Mouse (Mus musculus): ENCODE results near the gene Xpr1.
"Not testable (repeated sequence)": the region's sequence is repeated elsewhere in the genome, so short reads cannot be mapped to it uniquely, and the experiment has no call there.

The Xpr1 gene

GRCm38 (mm10) chr1:155320091-155320833 lies 97.0 kb downstream of the Xpr1 start:
- DNase-seq: no peak

DNA sequence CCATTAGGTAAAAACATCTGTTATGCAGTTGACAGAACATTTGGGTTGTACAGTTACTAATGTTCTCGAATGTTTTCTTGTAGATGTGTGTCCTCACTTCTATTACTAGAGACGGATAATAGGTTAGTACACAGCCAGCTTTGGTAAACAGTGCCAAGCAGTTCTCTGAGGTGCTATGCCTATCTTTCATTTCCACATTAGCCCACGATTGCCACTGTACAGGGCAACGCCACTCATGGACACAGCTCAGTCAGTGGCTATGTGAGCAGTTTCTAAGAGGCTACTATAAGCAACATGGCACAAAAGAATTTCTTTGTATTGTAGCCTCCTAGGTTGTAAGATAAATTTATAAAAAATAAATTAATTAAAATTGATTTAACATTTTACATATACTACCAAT lies 97.7 kb downstream of the Xpr1 start:
- DNase-seq: no peak

GRCm38 (mm10) chr1:155311672-155312071 lies 105.5 kb downstream of the Xpr1 start:
- DNase-seq: no peak

GRCm38 (mm10) chr1:155306879-155307278 lies 110.3 kb downstream of the Xpr1 start:
- DNase-seq: peak; percentile 44

GRCm38 (mm10) chr1:155303402-155303801 lies 113.8 kb downstream of the Xpr1 start:
- DNase-seq: no peak

DNA sequence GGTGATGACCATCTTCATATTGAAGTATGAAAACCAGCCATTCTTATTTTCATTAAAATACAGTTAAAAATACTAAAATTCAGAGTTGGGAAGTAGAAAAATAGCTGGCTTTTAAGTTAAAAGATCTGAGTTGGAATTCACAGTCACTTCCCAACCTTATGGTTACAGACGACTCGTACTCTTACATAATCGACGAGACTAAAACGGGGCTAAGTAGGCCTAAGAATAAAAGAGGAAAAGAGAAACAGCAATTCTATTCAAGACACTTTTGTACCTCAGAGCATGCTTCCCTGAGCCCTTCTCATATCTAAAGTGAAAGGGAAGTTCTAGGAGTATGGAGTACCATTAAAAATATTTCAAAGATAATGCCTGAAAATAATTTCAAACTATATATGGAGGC lies 119.6 kb downstream of the Xpr1 start:
- no peak for DNase-seq

DNA sequence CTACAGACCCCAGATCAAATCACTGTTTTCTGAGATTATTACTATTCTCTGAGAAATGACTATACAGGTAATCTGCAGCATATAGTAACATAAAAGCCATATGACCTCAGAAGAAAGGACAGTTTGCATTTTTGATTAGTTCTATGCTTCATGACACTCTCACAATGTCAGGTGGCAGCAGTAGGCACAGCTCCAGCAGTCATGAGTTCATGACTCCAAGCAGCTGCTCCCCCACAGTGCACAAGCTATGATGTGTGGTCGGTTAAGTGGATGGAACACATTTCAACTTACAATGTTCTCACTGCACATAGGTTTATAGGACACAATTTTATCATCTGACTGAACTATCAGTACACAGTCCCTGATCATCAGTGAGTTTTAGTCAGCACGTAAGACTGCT lies 120.0 kb downstream of the Xpr1 start:
- no peak for DNase-seq

DNA sequence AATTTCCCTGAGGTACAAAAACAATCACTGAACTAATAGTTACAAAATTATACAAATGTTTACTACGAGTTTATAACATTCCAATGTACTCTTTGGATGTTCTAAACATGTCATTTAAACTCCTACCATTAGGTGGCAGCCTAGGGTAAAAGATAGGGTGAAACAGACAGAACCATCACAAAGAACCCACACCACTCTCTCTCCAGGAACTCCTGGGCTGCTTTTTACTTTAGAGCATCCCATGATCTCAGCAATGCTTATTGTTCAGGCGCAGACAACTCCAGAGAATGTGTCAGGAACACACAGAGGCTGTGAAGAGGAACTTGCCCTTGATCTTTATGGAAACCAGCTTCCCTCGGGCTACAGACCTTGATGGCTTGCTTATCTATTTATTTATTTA lies 123.8 kb downstream of the Xpr1 start:
- DNase-seq: peak; percentile 35

GRCm38 (mm10) chr1:155289411-155289810 lies 127.8 kb downstream of the Xpr1 start:
- no peak for DNase-seq

DNA sequence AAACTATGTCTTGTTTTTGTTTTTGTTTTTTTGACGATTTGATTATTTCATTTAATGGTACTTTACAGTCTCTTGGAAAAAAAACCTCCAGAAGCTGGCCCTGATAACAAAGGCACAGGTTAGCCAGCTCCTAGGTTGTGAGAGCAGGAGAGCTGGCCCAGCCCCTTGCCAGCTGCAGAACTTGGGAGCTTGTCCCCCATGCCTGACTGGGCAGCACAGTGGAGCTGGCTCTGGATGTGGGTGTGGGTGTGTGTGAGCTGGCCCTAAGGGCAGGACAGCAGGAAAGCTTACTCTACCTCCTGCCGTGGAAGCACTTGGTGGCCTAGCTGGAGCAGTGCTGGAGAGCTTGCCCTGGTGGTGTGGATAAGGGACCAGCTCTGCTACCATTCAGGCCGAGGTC lies 129.2 kb downstream of the Xpr1 start:
- no peak for DNase-seq

DNA sequence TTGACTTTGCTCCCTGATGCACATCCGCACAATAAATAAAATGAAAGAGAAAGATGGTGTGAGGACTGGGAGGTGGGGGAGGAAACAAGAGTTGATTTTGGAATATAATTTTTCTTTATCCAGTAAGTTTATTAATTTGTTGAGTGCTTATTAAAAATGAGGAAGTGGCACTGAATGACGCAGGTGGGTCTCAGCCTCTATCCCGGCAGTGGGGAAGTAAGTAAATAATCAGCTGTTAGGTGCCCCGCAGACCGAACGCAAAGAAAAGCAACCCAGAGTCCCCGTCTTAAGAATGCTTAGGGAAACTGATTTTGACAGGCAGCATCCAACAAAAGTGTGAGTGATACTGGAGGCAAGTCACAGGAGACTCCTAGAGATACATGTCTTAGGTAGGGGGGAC lies 133.4 kb downstream of the Xpr1 start:
- no peak for DNase-seq

DNA sequence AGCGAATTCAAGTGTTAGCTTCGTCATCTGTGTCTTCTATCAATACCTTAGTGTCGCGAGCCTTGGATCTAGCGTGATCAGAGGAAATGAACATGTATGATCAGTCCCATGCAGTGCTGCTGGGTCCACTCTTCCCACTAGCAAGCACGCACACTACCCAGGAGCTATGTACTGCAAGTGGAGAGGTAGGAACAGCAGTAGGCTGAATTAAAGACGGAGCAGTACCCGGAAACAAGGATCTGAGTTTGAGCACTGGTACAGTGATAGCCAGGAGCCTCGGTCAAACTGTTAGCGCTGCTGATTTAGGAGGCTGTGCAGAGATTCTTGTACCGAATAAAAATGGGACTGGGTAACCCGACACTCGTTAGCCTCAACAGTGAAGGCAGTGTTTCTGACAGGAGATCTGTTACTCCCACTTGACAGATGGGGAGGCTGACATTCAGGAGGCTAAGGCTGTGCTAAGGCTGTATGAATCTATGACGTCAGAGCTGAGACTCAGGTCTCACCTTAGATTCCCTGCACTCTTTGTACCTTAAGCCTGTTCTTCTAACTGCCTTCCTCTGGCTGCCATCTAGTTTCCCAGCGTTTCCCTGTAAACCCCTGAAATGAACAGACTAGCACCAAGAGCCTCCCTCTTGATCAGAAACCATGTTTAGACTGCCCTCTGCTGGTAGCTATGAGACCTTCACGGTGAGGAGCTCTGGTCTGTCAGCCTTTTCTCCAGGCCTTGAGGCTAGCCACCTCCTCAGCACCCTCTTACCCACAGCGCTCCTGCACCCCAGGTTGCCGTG lies 136.0 kb downstream of the Xpr1 start:
- peak; percentile 81 for DNase-seq

DNA sequence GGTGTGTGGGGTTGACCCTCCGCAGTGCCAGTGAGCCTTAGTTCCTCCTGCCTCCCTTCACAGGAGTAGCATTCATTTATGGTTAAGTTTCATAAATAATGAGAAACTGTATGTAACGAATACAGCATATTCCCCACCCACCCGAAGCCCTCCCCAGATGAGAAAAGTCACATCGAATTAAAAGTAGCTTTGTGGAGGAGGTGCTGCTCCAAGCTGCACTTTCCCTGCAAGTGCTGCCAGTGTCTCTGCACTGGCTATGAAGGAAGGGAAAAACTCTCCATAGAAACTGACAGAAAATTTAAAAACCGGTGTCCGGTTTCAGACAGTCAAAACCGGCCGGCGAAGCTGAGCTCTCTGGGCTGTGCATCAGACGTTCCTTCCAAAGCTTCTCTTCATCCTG lies 136.9 kb downstream of the Xpr1 start:
- DNase-seq: no peak

- DNase-seq: no peak
Observed at GRCm38 (mm10) chr1:155276381-155277033, 140.7 kb downstream of the Xpr1 start.

GRCm38 (mm10) chr1:155275793-155276192 lies 141.4 kb downstream of the Xpr1 start:
- no peak for DNase-seq

DNA sequence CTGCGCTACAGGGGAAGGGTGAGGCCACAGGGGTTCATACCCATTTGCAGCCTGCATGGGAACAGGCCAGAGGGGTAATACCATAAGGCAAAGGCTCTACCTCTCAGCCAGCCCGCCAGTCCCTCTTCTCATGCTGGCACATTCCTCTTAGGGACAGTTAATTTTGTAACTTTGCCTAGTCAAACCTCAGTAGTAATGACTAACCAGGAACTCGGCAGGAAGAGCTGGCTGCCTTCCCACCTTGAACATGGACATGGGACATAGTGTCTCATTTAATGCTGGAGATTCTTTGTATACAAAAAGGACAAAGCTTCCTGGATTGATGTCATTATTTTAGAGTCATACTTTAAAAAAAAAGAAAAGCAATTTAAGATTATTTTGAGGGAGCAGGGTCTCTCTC lies 142.2 kb downstream of the Xpr1 start:
- DNase-seq: no peak

DNA sequence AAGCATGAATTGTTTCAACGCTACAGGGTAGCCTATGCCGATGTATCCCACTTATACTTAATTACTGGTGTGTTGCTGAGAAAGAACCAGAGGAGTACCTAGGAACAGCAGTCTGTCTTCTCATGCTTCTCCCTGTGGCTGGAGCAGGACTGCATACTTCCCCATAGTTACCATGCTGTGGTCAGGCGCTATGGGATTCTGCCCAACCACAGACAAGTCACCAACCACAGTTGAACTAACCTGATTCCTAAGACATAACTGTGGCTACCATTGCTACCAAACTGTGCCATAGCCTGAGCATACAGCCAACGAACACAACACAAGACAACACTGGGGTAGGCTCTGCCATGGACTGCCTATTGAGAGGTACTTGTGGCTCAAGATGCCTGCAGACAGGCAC lies 144.3 kb downstream of the Xpr1 start:
- no peak for DNase-seq

DNA sequence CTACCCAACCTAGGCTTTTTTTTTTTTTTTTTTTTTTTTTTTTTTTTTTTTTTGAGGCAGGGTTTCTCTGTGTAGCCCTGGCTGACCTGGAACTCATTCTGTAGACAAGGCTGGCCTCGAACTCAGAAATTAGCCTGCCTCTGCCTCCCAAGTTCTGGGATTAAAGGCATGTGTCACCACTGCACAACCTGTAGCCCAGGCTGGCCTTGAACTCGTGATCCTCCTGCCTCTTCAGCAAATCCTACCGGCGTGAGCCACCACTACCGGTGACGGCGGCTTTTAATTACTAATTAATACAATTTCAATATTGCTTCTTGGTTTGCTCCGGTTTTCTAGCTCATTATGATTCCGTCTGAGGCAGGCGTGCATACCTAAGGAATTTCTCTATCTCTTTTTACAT lies 154.7 kb downstream of the Xpr1 start:
- not testable (repeated sequence) for DNase-seq

DNA sequence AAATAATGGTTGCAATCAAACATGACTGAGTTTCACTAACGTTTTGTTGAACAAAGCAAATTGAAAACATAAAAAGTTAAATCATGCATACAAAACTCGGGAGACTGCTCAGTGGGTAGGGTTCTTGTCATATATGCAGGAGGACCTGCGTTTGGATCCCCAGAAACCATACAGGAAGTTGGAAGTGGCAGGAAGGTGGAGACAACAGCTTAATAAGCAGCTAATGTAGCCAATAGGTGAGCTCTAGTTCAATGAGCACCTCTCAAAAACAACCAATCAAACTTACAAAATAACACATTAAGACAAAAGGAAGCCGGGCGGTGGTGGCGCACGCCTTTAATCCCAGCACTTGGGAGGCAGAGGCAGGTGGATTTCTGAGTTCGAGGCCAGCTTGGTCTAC lies 162.9 kb downstream of the Xpr1 start:
- DNase-seq: no peak

DNA sequence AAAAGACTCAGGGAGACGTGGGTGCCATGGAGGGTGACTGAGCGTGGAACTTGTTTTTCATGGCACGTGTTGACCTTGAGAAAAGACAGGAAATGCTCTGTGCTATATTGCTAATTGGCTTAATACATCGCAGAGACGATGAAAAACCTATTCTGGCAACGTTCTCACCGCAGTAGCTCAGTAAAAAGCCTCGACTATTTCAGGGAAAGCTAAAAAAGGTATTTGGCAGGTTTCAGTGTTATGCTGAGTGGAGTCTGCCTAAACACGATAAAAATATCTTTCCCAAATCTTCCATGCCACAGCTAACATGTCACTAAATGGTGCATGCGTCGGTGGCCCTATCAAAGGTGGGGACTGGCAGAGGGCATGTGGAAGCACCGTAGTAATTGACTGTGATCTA lies 164.1 kb downstream of the Xpr1 start:
- no peak for DNase-seq

GRCm38 (mm10) chr1:155252631-155253121 lies 164.5 kb downstream of the Xpr1 start:
- DNase-seq: no peak

- no peak for DNase-seq
Observed at GRCm38 (mm10) chr1:155251596-155251995, 165.6 kb downstream of the Xpr1 start.

GRCm38 (mm10) chr1:155250531-155251135 lies 166.6 kb downstream of the Xpr1 start:
- no peak for DNase-seq
